In genomic region chr7:15949216-15949790, GRCm38 (mm10) we compare ENCODE assay signal across 10 mouse cellular contexts. TPM values are rescaled to one million over a fixed set of nuclear protein-coding genes. Genes with fewer than 3 reads are reported as not detected.
DNase-seq lines count a peak whose midpoint lies in the region; ATAC-seq and TF ChIP-seq lines count a peak whose summit lies in the region.
"Had no signal": no experiment of that assay in that cellular context is flagged by ENCODE, and none has a peak within 500 bp of the region (broad histone marks: within the 10 kb centered on the region; RNA-seq: fewer than 3 reads in every experiment).

No protein-coding gene starts in this region.

- H3K4me1 ChIP-seq in heart, embryonic 12.5 days (replicated peaks): peaks cover 23% of the 10 kb centered on the region
- peaks cover 18% of the 10 kb centered on the region for H3K4me1 ChIP-seq in neural tube, embryonic 13.5 days (replicated peaks)
- H3K4me1 ChIP-seq in neural tube, embryonic 15.5 days: peaks cover 23% of the 10 kb centered on the region
- H3K4me1 ChIP-seq in stomach, embryonic 15.5 days: peaks cover 32% of the 10 kb centered on the region

- H3K36me3 ChIP-seq in heart, embryonic 12.5 days: peaks cover 26% of the 10 kb centered on the region
- H3K36me3 ChIP-seq in neural tube, embryonic 13.5 days: no peaks in the 10 kb centered on the region
- H3K36me3 ChIP-seq in neural tube, embryonic 15.5 days: no peaks in the 10 kb centered on the region
- peaks cover 26% of the 10 kb centered on the region for H3K36me3 ChIP-seq in stomach, embryonic 15.5 days

- no peak overlapping the region for H3K9ac ChIP-seq in heart, embryonic 12.5 days
- H3K9ac ChIP-seq in neural tube, embryonic 13.5 days: 0 out of 2 replicates have a peak overlapping the region, but pooled peaks have one; percentile 43
- no peak overlapping the region for H3K9ac ChIP-seq in neural tube, embryonic 15.5 days (replicated peaks)
- H3K9ac ChIP-seq in stomach, embryonic 15.5 days: no peak overlapping the region

- H3K9me3 ChIP-seq in heart, embryonic 12.5 days (replicated peaks): peaks cover 6% of the 10 kb centered on the region; the same call in 1 of the 2 replicates
- peaks cover 5% of the 10 kb centered on the region; the same call in 1 of the 2 replicates for H3K9me3 ChIP-seq in neural tube, embryonic 13.5 days
- H3K9me3 ChIP-seq in neural tube, embryonic 15.5 days (replicated peaks): no peaks in the 10 kb centered on the region
- no peaks in the 10 kb centered on the region for H3K9me3 ChIP-seq in stomach, embryonic 15.5 days

- H3K4me3 ChIP-seq in heart, embryonic 12.5 days: no peak overlapping the region
- no peak overlapping the region for H3K4me3 ChIP-seq in neural tube, embryonic 13.5 days
- H3K4me3 ChIP-seq in neural tube, embryonic 15.5 days (replicated peaks): no peak overlapping the region
- no peak overlapping the region for H3K4me3 ChIP-seq in stomach, embryonic 15.5 days (replicated peaks)
- no peak overlapping the region for H3K4me3 ChIP-seq in layer of hippocampus, adult 2 months

- DNase-seq in heart, postnatal 4 days: no peak
- no peak for DNase-seq in layer of hippocampus, adult 2 months (ENCODE audit: low spot score in 2 of 2)
- no peak for DNase-seq in left cerebral cortex, adult 8-10 months (ENCODE audit: low spot score in 2 of 2)
- DNase-seq: cerebellum, adult 11 months; retina, postnatal 1 day had no signal

- 68% methylated on average over 7 of the region's 7 CpGs for WGBS in heart, embryonic 12.5 days
- 85% methylated on average over 7 of the region's 7 CpGs for WGBS in neural tube, embryonic 13.5 days
- 84% methylated on average over 7 of the region's 7 CpGs for WGBS in neural tube, embryonic 15.5 days
- 77% methylated on average over 7 of the region's 7 CpGs for WGBS in stomach, embryonic 15.5 days

- TF ChIP-seq CTCF in layer of hippocampus, adult 2 months (conservative IDR thresholded peaks at IDR 0.05): no peak

- H3K4me2 ChIP-seq in heart, embryonic 12.5 days: no peak overlapping the region
- no peak overlapping the region for H3K4me2 ChIP-seq in neural tube, embryonic 13.5 days
- H3K4me2 ChIP-seq in neural tube, embryonic 15.5 days: no peak overlapping the region
- H3K4me2 ChIP-seq in stomach, embryonic 15.5 days: peak overlapping the region; percentile 62

- H3K27ac ChIP-seq in heart, embryonic 12.5 days (ENCODE audit: poor library complexity, severe bottlenecking): peak overlapping the region; percentile 58; the same call in 1 of the 2 replicates
- no peak overlapping the region for H3K27ac ChIP-seq in neural tube, embryonic 13.5 days (replicated peaks)
- no peak overlapping the region for H3K27ac ChIP-seq in neural tube, embryonic 15.5 days (replicated peaks)
- H3K27ac ChIP-seq in stomach, embryonic 15.5 days: peak overlapping the region; percentile 77
- no peak overlapping the region for H3K27ac ChIP-seq in layer of hippocampus, adult 2 months

- no peaks in the 10 kb centered on the region for H3K27me3 ChIP-seq in heart, embryonic 12.5 days (replicated peaks)
- no peaks in the 10 kb centered on the region for H3K27me3 ChIP-seq in neural tube, embryonic 13.5 days
- H3K27me3 ChIP-seq in neural tube, embryonic 15.5 days (replicated peaks): no peaks in the 10 kb centered on the region
- H3K27me3 ChIP-seq in stomach, embryonic 15.5 days (replicated peaks): no peaks in the 10 kb centered on the region

- no peak for ATAC-seq in heart, embryonic 12.5 days (ENCODE audit: insufficient number of reproducible peaks, low FRiP score)
- ATAC-seq in neural tube, embryonic 13.5 days (ENCODE audit: low read depth): no peak
- no peak for ATAC-seq in neural tube, embryonic 15.5 days (ENCODE audit: low FRiP score)
- ATAC-seq in hematopoietic stem cell, adult 5-6 weeks (replicated peaks in 1 of 2; ENCODE audit: insufficient read depth in 1 of 2, low FRiP score in 2 of 2, low TSS enrichment in 1 of 2, low read depth in 1 of 2, poor library complexity in 2 of 2, severe bottlenecking in 2 of 2): peak; percentile 18 to 19; a peak in 1 of 4 replicates
- ATAC-seq in stomach, embryonic 15.5 days (ENCODE audit: insufficient read depth, low FRiP score, low read depth): no peak

RNA-seq across cellular contexts. Expression of gene Nop53, which starts 3.4 kb away (rescaled TPM):
- polyA plus RNA-seq in heart, embryonic 12.5 days (2016; fragmentation: Nextera tagmentation; extraction: Ambion mirVana): 122 and 126 TPM in 2 replicates
- total RNA-seq in heart, postnatal 4 days (2021): 100 to 1,000 TPM; 139 to 142 TPM
- 128 and 148 TPM in 2 replicates for polyA plus RNA-seq in neural tube, embryonic 13.5 days (2015; fragmentation: Nextera tagmentation; extraction: Ambion mirVana)
- polyA plus RNA-seq in neural tube, embryonic 15.5 days (2015; fragmentation: Nextera tagmentation; extraction: Ambion mirVana): 108 and 127 TPM in 2 replicates
- total RNA-seq in hematopoietic stem cell, adult 5-6 weeks (2017): 279 and 439 TPM in 2 replicates
- polyA plus RNA-seq in stomach, embryonic 15.5 days (2015; fragmentation: Nextera tagmentation; extraction: Ambion mirVana): 173 and 183 TPM in 2 replicates
- 100 to 1,000 TPM; 115 to 121 TPM for total RNA-seq in layer of hippocampus, adult 2 months (2021)
- total RNA-seq in left cerebral cortex, adult 8-10 months (2022): 100 to 1,000 TPM; 114 to 149 (median 128) TPM

RNA-seq across cellular contexts. Expression of gene Ehd2, which starts 18.1 kb away (rescaled TPM):
- polyA plus RNA-seq in heart, embryonic 12.5 days (2016; fragmentation: Nextera tagmentation; extraction: Ambion mirVana): 35.2 and 37.9 TPM in 2 replicates
- 100 to 1,000 TPM; 193 to 197 TPM for total RNA-seq in heart, postnatal 4 days (2021)
- polyA plus RNA-seq in neural tube, embryonic 13.5 days (2015; fragmentation: Nextera tagmentation; extraction: Ambion mirVana): 9.3 and 12.6 TPM in 2 replicates
- polyA plus RNA-seq in neural tube, embryonic 15.5 days (2015; fragmentation: Nextera tagmentation; extraction: Ambion mirVana): 9.2 and 14.8 TPM in 2 replicates
- 0.15 and 0.56 TPM in 2 replicates for total RNA-seq in hematopoietic stem cell, adult 5-6 weeks (2017)
- 49.0 and 49.6 TPM in 2 replicates for polyA plus RNA-seq in stomach, embryonic 15.5 days (2015; fragmentation: Nextera tagmentation; extraction: Ambion mirVana)
- total RNA-seq in layer of hippocampus, adult 2 months (2021): 1 to 10 TPM; 6.7 to 7.3 TPM
- 1 to 10 TPM; 4.6 to 5.9 (median 5.2) TPM for total RNA-seq in left cerebral cortex, adult 8-10 months (2022)

RNA-seq across cellular contexts. Expression of gene Selenow, which starts 27.1 kb away (rescaled TPM):
- 759 and 790 TPM in 2 replicates for polyA plus RNA-seq in heart, embryonic 12.5 days (2016; fragmentation: Nextera tagmentation; extraction: Ambion mirVana)
- 100 to 1,000 TPM; 194 to 214 TPM for total RNA-seq in heart, postnatal 4 days (2021)
- 1,338 and 1,452 TPM in 2 replicates for polyA plus RNA-seq in neural tube, embryonic 13.5 days (2015; fragmentation: Nextera tagmentation; extraction: Ambion mirVana)
- 1,268 and 1,471 TPM in 2 replicates for polyA plus RNA-seq in neural tube, embryonic 15.5 days (2015; fragmentation: Nextera tagmentation; extraction: Ambion mirVana)
- total RNA-seq in hematopoietic stem cell, adult 5-6 weeks (2017): 49.4 and 91.1 TPM in 2 replicates
- 686 and 711 TPM in 2 replicates for polyA plus RNA-seq in stomach, embryonic 15.5 days (2015; fragmentation: Nextera tagmentation; extraction: Ambion mirVana)
- 1,000 to 10,000 TPM; 1,462 to 1,494 TPM for total RNA-seq in layer of hippocampus, adult 2 months (2021)
- 1,000 to 10,000 TPM in 3 of 4 experiments, 100 to 1,000 TPM in 1; 989 to 1,128 (median 1,052) TPM for total RNA-seq in left cerebral cortex, adult 8-10 months (2022)

Comparison
In these comparisons a context has a peak if more than half of its experiments do, and no peak if none do; other contexts are left out.
1. ATAC-seq: peak in hematopoietic stem cell, adult 5-6 weeks (2 of 2); none in heart, embryonic 12.5 days (single experiment), neural tube, embryonic 13.5 days (single experiment), neural tube, embryonic 15.5 days (single experiment) and stomach, embryonic 15.5 days (single experiment).
2. H3K27ac ChIP-seq: peak in heart, embryonic 12.5 days (single experiment) and stomach, embryonic 15.5 days (single experiment); none in neural tube, embryonic 13.5 days (single experiment), neural tube, embryonic 15.5 days (single experiment) and layer of hippocampus, adult 2 months (single experiment).
3. RNA of gene Ehd2, which starts 18.1 kb away (total RNA-seq): 193 to 197 TPM in heart, postnatal 4 days; 6.7 to 7.3 TPM in layer of hippocampus, adult 2 months, 4.6 to 5.9 TPM in left cerebral cortex, adult 8-10 months and 0.15 to 0.56 TPM in hematopoietic stem cell, adult 5-6 weeks; every median in the first group is over 10 times any median in the second.
4. RNA of gene Selenow, which starts 27.1 kb away (total RNA-seq): 1,462 to 1,494 TPM in layer of hippocampus, adult 2 months and 989 to 1,128 TPM in left cerebral cortex, adult 8-10 months; 194 to 214 TPM in heart, postnatal 4 days and 49.4 to 91.1 TPM in hematopoietic stem cell, adult 5-6 weeks; every median in the first group is over 4 times any median in the second.